Mouse (Mus musculus): ENCODE results near the gene Wdr11. TPM values are rescaled to one million over a fixed set of nuclear protein-coding genes. Genes with fewer than 3 reads are reported as not detected.

The Wdr11 gene
- total RNA-seq (2021), result 10 to 100 TPM; 12.9 to 15.1 TPM
- long read RNA-seq, experiment 1, full-length matches to known transcripts, result 1 of 5 reads
- long read RNA-seq, experiment 1, partial matches to known transcripts, result 2 of 5 reads
- long read RNA-seq, experiment 1, other reads (novel, unspliced or antisense), result 2 of 5 reads
- long read RNA-seq, experiment 2, full-length matches to known transcripts, result 4 of 10 reads
- long read RNA-seq, experiment 2, partial matches to known transcripts, result 2 of 10 reads
- long read RNA-seq, experiment 2, other reads (novel, unspliced or antisense), result 4 of 10 reads

GRCm38 (mm10) chr7:129591371-129592131 lies at the start of gene Wdr11:
TSS of gene Wdr11 (plus strand) at chr7:129591863.
- DNase-seq, result peak; percentile 77

DNA sequence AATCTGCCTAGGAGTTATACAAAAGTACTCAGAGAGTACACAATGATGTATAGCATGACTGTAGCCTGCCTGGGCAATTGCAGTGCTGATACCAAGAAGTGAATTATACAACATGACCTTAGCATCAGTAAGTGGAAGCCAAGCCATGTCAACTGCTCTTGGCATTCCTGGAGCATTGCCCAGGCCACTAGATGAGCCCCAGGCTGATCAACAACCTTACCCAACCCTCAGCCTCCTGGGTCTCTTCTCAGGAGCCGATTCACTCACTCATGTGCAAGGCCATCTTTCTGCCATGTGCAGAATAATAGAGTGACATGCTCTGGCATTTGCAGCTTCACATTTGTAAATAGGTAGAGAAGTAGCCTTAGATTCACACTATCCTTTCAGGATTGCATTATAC lies 24.1 kb upstream of the Wdr11 start:
- DNase-seq, result no peak

DNA sequence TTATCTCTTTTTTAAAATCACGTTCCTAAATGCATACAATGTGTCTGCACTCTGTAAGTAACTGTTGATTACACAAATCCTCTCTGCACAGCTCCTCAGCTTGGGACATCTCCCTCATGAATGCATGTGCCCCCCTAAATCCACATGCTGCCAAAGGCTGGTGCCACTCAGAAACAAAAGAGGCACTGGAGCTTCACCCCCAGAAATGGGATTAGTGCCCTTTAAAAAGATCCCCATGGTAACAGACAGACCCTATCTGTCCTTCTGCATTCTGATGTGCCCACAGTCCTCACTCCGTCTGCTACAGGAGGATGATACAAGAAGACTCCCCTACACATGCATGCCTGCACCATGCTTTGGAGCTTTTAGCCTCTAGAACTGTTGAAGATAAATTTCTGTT lies 23.3 kb upstream of the Wdr11 start:
- no peak for DNase-seq

GRCm38 (mm10) chr7:129574471-129574870 lies 17.2 kb upstream of the Wdr11 start:
- no peak for DNase-seq

- DNase-seq, result no peak
These were observed 16.4 kb upstream of the Wdr11 start for GRCm38 (mm10) chr7:129575110-129575784.

DNA sequence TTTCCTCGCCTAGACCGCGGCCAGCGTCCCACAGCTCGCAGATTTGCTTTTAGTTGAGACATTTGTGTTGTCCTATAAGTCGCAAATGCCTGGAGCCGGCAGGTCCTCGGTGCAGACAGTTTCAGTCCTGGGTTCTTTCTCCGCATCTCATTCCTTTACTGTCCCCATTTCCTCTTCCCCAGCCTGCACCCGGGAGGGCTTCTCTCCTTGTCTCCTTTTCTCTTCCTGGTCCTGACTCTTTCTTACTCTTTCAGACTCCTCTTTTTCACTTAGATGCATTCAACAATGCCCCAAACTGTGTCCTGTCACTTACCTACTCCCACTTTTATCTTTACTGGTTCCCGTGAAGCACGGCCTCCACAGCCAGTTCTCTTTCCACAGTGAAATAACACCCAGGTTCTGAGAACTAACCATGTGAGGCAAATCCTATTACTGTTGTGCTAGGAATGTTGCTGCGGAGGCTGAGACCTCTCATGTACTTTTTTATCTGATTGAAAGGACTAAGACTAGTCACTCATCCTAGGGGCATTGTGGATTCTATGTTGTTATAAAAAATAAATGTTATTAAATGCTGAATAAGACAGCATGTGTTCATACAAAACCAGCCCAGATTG lies 576 bp downstream of the Wdr11 start:
- DNase-seq, result no peak

- no peak for DNase-seq
These were observed 5.5 kb downstream of the Wdr11 start for GRCm38 (mm10) chr7:129597186-129597585.

DNA sequence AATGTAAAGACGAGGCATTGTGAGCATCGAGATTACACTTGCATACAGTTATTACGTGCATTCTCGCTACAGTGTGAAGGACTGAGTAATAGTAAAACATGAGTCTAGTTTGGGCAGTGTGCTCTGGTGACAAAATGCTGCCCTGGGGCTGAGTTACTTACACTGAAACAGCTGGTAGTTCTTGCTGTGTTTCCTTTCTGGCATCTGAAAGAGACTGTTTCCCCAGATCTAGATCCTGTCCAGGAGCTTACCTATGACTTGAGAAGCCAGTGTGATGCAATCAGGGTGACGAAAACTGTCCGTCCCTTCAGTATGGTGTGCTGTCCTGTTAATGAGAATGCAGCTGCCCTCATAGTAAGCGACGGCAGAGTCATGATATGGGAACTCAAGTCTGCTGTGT lies 14.6 kb downstream of the Wdr11 start:
- DNase-seq, result no peak

DNA sequence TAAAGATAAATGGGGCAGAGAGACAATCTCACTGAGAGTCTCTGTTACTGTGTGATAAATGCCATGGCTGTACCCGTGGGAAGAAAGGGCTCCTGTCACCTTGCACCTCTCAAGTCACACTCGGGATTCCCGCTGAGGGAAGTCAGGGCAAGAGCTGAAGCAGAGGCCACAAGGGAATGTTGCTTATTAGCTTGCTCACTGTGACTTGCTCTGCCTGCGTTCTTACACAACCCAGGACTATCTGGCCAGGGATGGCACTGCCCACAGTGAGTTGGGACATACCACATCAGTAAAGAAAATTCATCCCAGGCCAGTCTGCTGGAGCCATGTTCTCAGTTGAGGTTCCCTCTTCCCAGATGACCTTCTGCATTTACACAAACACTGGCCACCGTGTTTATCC lies 29.5 kb downstream of the Wdr11 start:
- DNase-seq, result no peak

GRCm38 (mm10) chr7:129630351-129630750 lies 38.7 kb downstream of the Wdr11 start:
- no peak for DNase-seq

GRCm38 (mm10) chr7:129631453-129631852 lies 39.8 kb downstream of the Wdr11 start:
- no peak for DNase-seq

DNA sequence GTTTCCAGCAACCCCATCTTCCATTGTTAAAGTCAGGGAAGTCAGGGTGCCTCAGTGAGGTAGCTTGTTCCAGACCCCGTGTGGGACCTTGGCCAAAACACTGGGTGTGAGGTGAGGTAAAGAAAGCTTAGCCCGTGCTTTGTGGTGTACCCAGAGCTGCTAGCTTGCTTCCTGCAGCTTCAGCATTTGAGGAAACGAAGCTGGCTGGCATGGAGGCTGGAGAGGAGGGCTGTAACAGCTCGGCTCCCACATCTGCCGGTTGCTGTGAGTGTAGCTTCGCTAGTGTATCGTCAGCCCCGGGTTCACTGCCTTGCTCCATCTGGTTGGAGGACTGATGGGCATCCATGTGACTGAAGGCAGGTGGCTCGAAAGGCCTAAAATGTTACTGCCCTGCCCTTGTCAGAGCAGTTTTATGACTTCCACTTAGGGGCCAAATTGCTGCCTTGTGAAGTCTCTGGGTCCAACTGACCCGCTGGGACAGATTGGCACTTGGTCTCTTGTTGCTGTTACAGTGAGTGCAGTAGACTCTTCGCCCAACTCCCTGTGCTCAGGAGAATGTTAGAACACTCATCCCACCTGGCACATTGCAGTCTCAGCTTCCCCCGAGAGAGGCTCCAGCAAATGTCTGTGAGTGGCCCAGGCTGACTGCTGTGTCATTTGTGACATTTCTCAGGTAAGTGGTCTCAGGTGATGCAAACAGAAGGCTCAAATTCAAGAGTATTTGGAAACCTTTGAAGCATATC lies 44.4 kb downstream of the Wdr11 start:
- DNase-seq, result no peak

DNA sequence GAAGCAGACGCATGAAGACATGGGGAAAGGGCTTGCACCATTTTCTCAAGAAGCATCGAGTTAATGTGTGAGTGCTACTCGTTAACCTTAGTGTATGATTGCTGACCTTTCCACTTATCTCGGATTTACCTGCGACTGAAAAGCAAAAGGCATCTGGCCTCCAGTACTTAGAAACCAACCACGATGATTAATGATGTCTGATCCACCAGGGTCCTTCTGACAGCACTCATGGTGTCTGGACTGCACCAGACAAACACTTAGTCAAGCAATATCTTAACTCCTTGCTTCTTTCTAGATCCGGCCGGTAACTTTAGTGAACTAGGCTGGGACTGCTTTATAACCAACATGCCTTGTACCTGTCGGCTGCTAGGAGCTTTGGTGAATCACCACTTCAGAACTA lies 45.3 kb downstream of the Wdr11 start:
- no peak for DNase-seq

- no peak for DNase-seq
These were observed 46.3 kb downstream of the Wdr11 start for GRCm38 (mm10) chr7:129637906-129638475.

- DNase-seq, result no peak
These were observed 47.3 kb downstream of the Wdr11 start for GRCm38 (mm10) chr7:129639006-129639405.

DNA sequence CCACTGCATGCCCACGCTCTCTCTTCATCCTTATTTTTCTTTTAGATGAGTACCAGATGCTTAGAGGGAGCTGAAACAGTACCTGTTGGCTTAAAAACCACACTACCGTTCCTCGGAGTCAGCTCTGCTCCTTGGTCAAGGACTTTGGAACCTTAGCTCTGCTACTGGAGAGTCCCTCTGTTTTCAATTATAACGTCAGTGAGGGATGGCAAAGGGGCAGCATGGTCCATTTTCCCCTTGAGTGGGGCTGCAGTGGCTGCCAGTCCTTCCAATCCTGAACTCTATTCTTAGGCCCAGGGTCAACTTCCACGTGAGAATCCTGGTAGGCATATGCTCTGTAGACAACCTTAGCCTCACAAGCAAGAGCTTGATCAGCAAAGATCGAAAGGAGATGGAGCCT lies 48.2 kb downstream of the Wdr11 start:
- no peak for DNase-seq

DNA sequence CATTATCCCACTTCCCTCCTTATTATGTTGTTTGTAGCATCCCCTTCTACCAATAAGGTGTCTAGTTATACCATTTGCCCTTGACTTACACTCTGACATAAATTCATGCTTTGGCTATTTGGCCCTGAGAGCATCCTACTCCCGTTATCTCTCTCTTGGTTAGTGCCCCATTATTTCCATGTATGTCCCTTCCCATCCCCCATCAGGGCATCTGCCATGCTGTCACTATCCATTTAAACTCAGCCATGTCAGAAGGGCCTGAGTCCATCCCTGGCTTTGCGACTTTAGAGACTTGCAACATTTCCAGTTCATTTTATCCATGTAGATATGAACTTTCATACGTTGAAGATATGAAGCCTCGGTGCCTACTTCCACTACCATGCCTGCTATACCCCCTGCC lies 51.6 kb downstream of the Wdr11 start:
- DNase-seq, result no peak

- DNase-seq, result no peak
These were observed 56.1 kb downstream of the Wdr11 start for GRCm38 (mm10) chr7:129647798-129648197.

DNA sequence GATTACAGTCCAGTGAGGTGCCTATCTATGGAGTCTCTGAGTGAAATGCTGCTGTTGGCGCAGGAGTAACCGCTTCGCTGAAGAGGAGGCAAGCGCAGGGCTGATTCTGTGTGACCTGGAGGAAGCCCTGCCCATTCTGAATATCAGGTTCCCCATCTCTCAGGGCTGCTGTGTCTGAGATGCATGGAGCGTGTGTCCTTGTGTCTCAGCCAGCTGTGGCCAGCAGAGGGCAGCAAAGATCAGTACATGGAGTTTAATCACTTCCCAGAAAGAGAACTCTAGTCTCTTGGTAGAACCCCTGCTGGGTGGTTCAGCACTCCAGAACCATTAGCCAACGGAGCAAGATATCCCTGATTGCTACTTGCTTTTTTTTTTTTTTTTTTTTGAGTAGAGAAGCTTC lies 57.3 kb downstream of the Wdr11 start:
- DNase-seq, result peak; percentile 57

GRCm38 (mm10) chr7:129650717-129651116 lies 59.1 kb downstream of the Wdr11 start:
- DNase-seq, result no peak

- no peak for DNase-seq
These were observed 60.1 kb downstream of the Wdr11 start for GRCm38 (mm10) chr7:129651781-129652180.

Measured in gastrocnemius, postnatal 25 days (tissue).